7 mouse cellular contexts compared by ENCODE assay signal in genomic region chr9:108516380-108517251, GRCm38 (mm10). TPM values are rescaled to one million over a fixed set of nuclear protein-coding genes. Genes with fewer than 3 reads are reported as not detected.
A peak's percentile ranks its signal among the peaks of the same experiment; 100 is the strongest.
DNase-seq lines count a peak whose midpoint lies in the region; ATAC-seq lines count a peak whose summit lies in the region.

TSS of gene Qrich1 (plus strand) at chr9:108516806.

- H3K9ac ChIP-seq in embryonic facial prominence, embryonic 12.5 days: peak within 1 kb of the TSS; percentile 96
- H3K9ac ChIP-seq in limb, embryonic 11.5 days (ENCODE audit: low read length): peak within 1 kb of the TSS; percentile 98
- peak within 1 kb of the TSS; percentile 95 for H3K9ac ChIP-seq in midbrain, embryonic 14.5 days (replicated peaks; ENCODE audit: low read length)

- H3K4me1 ChIP-seq in embryonic facial prominence, embryonic 12.5 days: peaks cover 18% of the 10 kb centered on the region
- H3K4me1 ChIP-seq in limb, embryonic 11.5 days (ENCODE audit: control insufficient read depth, insufficient read depth, low read length): peaks cover 3% of the 10 kb centered on the region; the same call in 1 of the 2 replicates
- H3K4me1 ChIP-seq in midbrain, embryonic 14.5 days (ENCODE audit: control insufficient read depth, insufficient read depth, low read length): peaks cover 23% of the 10 kb centered on the region

- peak within 1 kb of the TSS; percentile 70 for H3K4me2 ChIP-seq in embryonic facial prominence, embryonic 12.5 days (replicated peaks)
- H3K4me2 ChIP-seq in limb, embryonic 11.5 days (ENCODE audit: low read depth, severe bottlenecking): peak within 1 kb of the TSS; percentile 82
- H3K4me2 ChIP-seq in midbrain, embryonic 14.5 days (ENCODE audit: low read length): peak within 1 kb of the TSS; percentile 86

- DNase-seq in adrenal gland, postnatal 25 days: peak; percentile 92
- peak; percentile 100 for DNase-seq in heart, adult 11 months
- DNase-seq in kidney, adult 18-20 months: peak; percentile 97
- DNase-seq in limb, embryonic 11.5 days (ENCODE audit: low spot score): peak; percentile 97
- peak; percentile 99 for DNase-seq in midbrain, embryonic 14.5 days
- peak; percentile 90 to 92 for DNase-seq in spleen, adult 18-20 months

- peak; percentile 94 for ATAC-seq in embryonic facial prominence, embryonic 12.5 days (ENCODE audit: insufficient number of reproducible peaks, insufficient read depth, low FRiP score, low TSS enrichment)
- peak; percentile 93 for ATAC-seq in limb, embryonic 11.5 days (ENCODE audit: insufficient number of reproducible peaks, low FRiP score, low TSS enrichment, low read depth)
- ATAC-seq in midbrain, embryonic 14.5 days (ENCODE audit: low FRiP score, low TSS enrichment): peak; percentile 96

- no peaks in the 10 kb centered on the region for H3K27me3 ChIP-seq in embryonic facial prominence, embryonic 12.5 days
- H3K27me3 ChIP-seq in limb, embryonic 11.5 days (ENCODE audit: control insufficient read depth, insufficient read depth, low read length): no peaks in the 10 kb centered on the region
- no peaks in the 10 kb centered on the region for H3K27me3 ChIP-seq in midbrain, embryonic 14.5 days (ENCODE audit: control insufficient read depth, insufficient read depth, low read length)

- H3K9me3 ChIP-seq in embryonic facial prominence, embryonic 12.5 days: no peaks in the 10 kb centered on the region
- no peaks in the 10 kb centered on the region for H3K9me3 ChIP-seq in limb, embryonic 11.5 days (ENCODE audit: control insufficient read depth, low read length)
- no peaks in the 10 kb centered on the region for H3K9me3 ChIP-seq in midbrain, embryonic 14.5 days (ENCODE audit: control insufficient read depth, low read length)

- H3K4me3 ChIP-seq in embryonic facial prominence, embryonic 12.5 days: peak within 1 kb of the TSS; percentile 94
- H3K4me3 ChIP-seq in limb, embryonic 11.5 days (ENCODE audit: low read depth, low read length): peak within 1 kb of the TSS; percentile 96
- H3K4me3 ChIP-seq in midbrain, embryonic 14.5 days (replicated peaks; ENCODE audit: low read depth, low read length): peak within 1 kb of the TSS; percentile 84

- H3K36me3 ChIP-seq in embryonic facial prominence, embryonic 12.5 days: peaks cover 47% of the 10 kb centered on the region
- peaks cover 24% of the 10 kb centered on the region; the same call in 1 of the 2 replicates for H3K36me3 ChIP-seq in limb, embryonic 11.5 days (ENCODE audit: control insufficient read depth, insufficient read depth, low read length)
- H3K36me3 ChIP-seq in midbrain, embryonic 14.5 days (ENCODE audit: control insufficient read depth, insufficient read depth, low read length): peaks cover 47% of the 10 kb centered on the region

- peak within 1 kb of the TSS; percentile 99 for H3K27ac ChIP-seq in embryonic facial prominence, embryonic 12.5 days
- H3K27ac ChIP-seq in limb, embryonic 11.5 days (replicated peaks; ENCODE audit: low read depth, low read length): peak within 1 kb of the TSS; percentile 98
- H3K27ac ChIP-seq in midbrain, embryonic 14.5 days (replicated peaks; ENCODE audit: low read depth, low read length): peak within 1 kb of the TSS; percentile 99

- under 1% methylated on average over 53 of the region's 55 CpGs for WGBS in embryonic facial prominence, embryonic 12.5 days
- WGBS in limb, embryonic 11.5 days: 1% methylated on average over 52 of the region's 55 CpGs
- WGBS in midbrain, embryonic 14.5 days: 1% methylated on average over 55 of the region's 55 CpGs

RNA-seq across cellular contexts. Expression of gene Qrich1, which starts in this region (rescaled TPM):
- 126 and 144 TPM in 2 replicates for total RNA-seq in adrenal gland, postnatal 25 days (2021)
- 160 TPM in 2 replicates for polyA plus RNA-seq in embryonic facial prominence, embryonic 12.5 days (2016; fragmentation: Nextera tagmentation; extraction: Ambion mirVana)
- 164 and 167 TPM in 2 replicates for polyA plus RNA-seq in limb, embryonic 11.5 days (2014; fragmentation: Nextera tagmentation; extraction: Ambion mirVana)
- polyA plus RNA-seq in midbrain, embryonic 14.5 days (2014; fragmentation: Nextera tagmentation; extraction: Ambion mirVana): 119 and 146 TPM in 2 replicates

Comparison
In these comparisons a context has a peak if more than half of its experiments do, and no peak if none do; other contexts are left out.
1. Peak in every context shown above with its lines: DNase-seq, ATAC-seq, H3K4me3 ChIP-seq and H3K27ac ChIP-seq.